Mouse (Mus musculus): ENCODE measurements around the gene Tmbim4. TPM values are rescaled to one million over a fixed set of nuclear protein-coding genes. Genes with fewer than 3 reads are reported as not detected.

The Tmbim4 gene
- polyA plus RNA-seq (2015; fragmentation: Nextera tagmentation; extraction: Ambion mirVana), result 403 and 412 TPM in 2 replicates

- 1% methylated on average over 62 of the region's 65 CpGs for whole genome bisulfite sequencing
- H3K9ac ChIP-seq (ENCODE audit: low read depth, low read length), result peak within 1 kb of the TSS; percentile 59; the same call in 1 of the 2 replicates
- TF ChIP-seq CTCF (IDR thresholded peaks at IDR 0.05; ENCODE audit: low read depth), result no peak
- H3K4me3 ChIP-seq (replicated peaks; ENCODE audit: low read depth, low read length), result peak within 1 kb of the TSS; percentile 61
- H3K27me3 ChIP-seq (ENCODE audit: insufficient read depth, low read length), result no peaks in the 10 kb centered on the region
- H3K36me3 ChIP-seq (ENCODE audit: insufficient read depth, low read length), result no peaks in the 10 kb centered on the region
- peak within 1 kb of the TSS; percentile 84 for H3K4me2 ChIP-seq (ENCODE audit: low read length)
- H3K27ac ChIP-seq, result peak within 1 kb of the TSS; percentile 31; the same call in 1 of the 2 replicates
- no peaks in the 10 kb centered on the region for H3K9me3 ChIP-seq (replicated peaks; ENCODE audit: low read length)
- peak; percentile 75 for ATAC-seq (replicated peaks; ENCODE audit: low FRiP score, low read depth)
- no peaks in the 10 kb centered on the region for H3K4me1 ChIP-seq (replicated peaks; ENCODE audit: insufficient read depth, low read length)
- peak; percentile 66 for DNase-seq (ENCODE audit: low spot score)
These were observed at the start of gene Tmbim4 for GRCm38 (mm10) chr10:120201131-120201921. Gene Tmbim4 (plus strand): TSS chr10:120201590.

GRCm38 (mm10) chr10:120151672-120152071, 49.7 kb upstream of the Tmbim4 start:
- Histone ChIP-seq H3K9me3 (replicated peaks; ENCODE audit: low read length) (no peaks in the 10 kb centered on the region), H3K9ac (ENCODE audit: low read depth, low read length) (no peak overlapping the region), H3K36me3 (ENCODE audit: insufficient read depth, low read length) (no peaks in the 10 kb centered on the region), H3K4me3 (replicated peaks; ENCODE audit: low read depth, low read length) (no peak overlapping the region), H3K27me3 (ENCODE audit: insufficient read depth, low read length) (no peaks in the 10 kb centered on the region), H3K4me2 (ENCODE audit: low read length) (no peak overlapping the region), H3K4me1 (replicated peaks; ENCODE audit: insufficient read depth, low read length) (no peaks in the 10 kb centered on the region), H3K27ac (no peak overlapping the region)
- ATAC-seq (replicated peaks; ENCODE audit: low FRiP score, low read depth) (no peak), DNase-seq (ENCODE audit: low spot score) (no peak)
- WGBS, result 87% methylated on average over 7 of the region's 7 CpGs
- TF ChIP-seq CTCF (IDR thresholded peaks at IDR 0.05; ENCODE audit: low read depth), result no peak

- TF ChIP-seq CTCF (IDR thresholded peaks at IDR 0.05; ENCODE audit: low read depth), result no peak
- Histone ChIP-seq H3K27me3 (ENCODE audit: insufficient read depth, low read length) (no peaks in the 10 kb centered on the region), H3K9me3 (replicated peaks; ENCODE audit: low read length) (no peaks in the 10 kb centered on the region), H3K27ac (no peak overlapping the region), H3K4me2 (ENCODE audit: low read length) (no peak overlapping the region), H3K4me3 (replicated peaks; ENCODE audit: low read depth, low read length) (no peak overlapping the region), H3K36me3 (ENCODE audit: insufficient read depth, low read length) (no peaks in the 10 kb centered on the region), H3K4me1 (replicated peaks; ENCODE audit: insufficient read depth, low read length) (no peaks in the 10 kb centered on the region), H3K9ac (ENCODE audit: low read depth, low read length) (no peak overlapping the region)
- no peak for ATAC-seq (replicated peaks; ENCODE audit: low FRiP score, low read depth)
- 84% methylated on average over 2 of the region's 2 CpGs for WGBS
- no peak for DNase-seq (ENCODE audit: low spot score)
These were observed 47.5 kb upstream of the Tmbim4 start for GRCm38 (mm10) chr10:120153911-120154310.

- no peak overlapping the region for H3K27ac ChIP-seq
- no peak for ATAC-seq (replicated peaks; ENCODE audit: low FRiP score, low read depth)
- WGBS, result 77% methylated on average over 9 of the region's 9 CpGs
These were observed 40.9 kb upstream of the Tmbim4 start for GRCm38 (mm10) chr10:120160533-120160932.

GRCm38 (mm10) chr10:120162840-120163239, 38.5 kb upstream of the Tmbim4 start:
- Histone ChIP-seq H3K4me3 (replicated peaks; ENCODE audit: low read depth, low read length) (no peak overlapping the region), H3K36me3 (ENCODE audit: insufficient read depth, low read length) (no peaks in the 10 kb centered on the region), H3K4me2 (ENCODE audit: low read length) (no peak overlapping the region), H3K4me1 (replicated peaks; ENCODE audit: insufficient read depth, low read length) (no peaks in the 10 kb centered on the region), H3K27ac (no peak overlapping the region), H3K27me3 (ENCODE audit: insufficient read depth, low read length) (no peaks in the 10 kb centered on the region), H3K9me3 (replicated peaks; ENCODE audit: low read length) (no peaks in the 10 kb centered on the region), H3K9ac (ENCODE audit: low read depth, low read length) (no peak overlapping the region)
- DNase-seq (ENCODE audit: low spot score), result no peak
- no peak for TF ChIP-seq CTCF (IDR thresholded peaks at IDR 0.05; ENCODE audit: low read depth)
- WGBS, result 87% methylated on average over 10 of the region's 10 CpGs
- ATAC-seq (replicated peaks; ENCODE audit: low FRiP score, low read depth), result no peak

More at GRCm38 (mm10) chr10:120160533-120160932, 40.9 kb upstream of the Tmbim4 start:
- Histone ChIP-seq H3K9ac (ENCODE audit: low read depth, low read length) (no peak overlapping the region), H3K4me1 (replicated peaks; ENCODE audit: insufficient read depth, low read length) (no peaks in the 10 kb centered on the region), H3K9me3 (replicated peaks; ENCODE audit: low read length) (no peaks in the 10 kb centered on the region), H3K36me3 (ENCODE audit: insufficient read depth, low read length) (no peaks in the 10 kb centered on the region), H3K4me2 (ENCODE audit: low read length) (no peak overlapping the region), H3K4me3 (replicated peaks; ENCODE audit: low read depth, low read length) (no peak overlapping the region), H3K27me3 (ENCODE audit: insufficient read depth, low read length) (no peaks in the 10 kb centered on the region)
- no peak for DNase-seq (ENCODE audit: low spot score)
- no peak for TF ChIP-seq CTCF (IDR thresholded peaks at IDR 0.05; ENCODE audit: low read depth)

- Histone ChIP-seq H3K27me3 (ENCODE audit: insufficient read depth, low read length) (no peaks in the 10 kb centered on the region), H3K36me3 (ENCODE audit: insufficient read depth, low read length) (no peaks in the 10 kb centered on the region), H3K9me3 (replicated peaks; ENCODE audit: low read length) (no peaks in the 10 kb centered on the region), H3K4me1 (replicated peaks; ENCODE audit: insufficient read depth, low read length) (no peaks in the 10 kb centered on the region), H3K4me3 (replicated peaks; ENCODE audit: low read depth, low read length) (no peak overlapping the region), H3K9ac (ENCODE audit: low read depth, low read length) (no peak overlapping the region), H3K27ac (no peak overlapping the region), H3K4me2 (ENCODE audit: low read length) (no peak overlapping the region)
- DNase-seq (ENCODE audit: low spot score) (no peak), ATAC-seq (replicated peaks; ENCODE audit: low FRiP score, low read depth) (no peak)
- 90% methylated on average over 7 of the region's 7 CpGs for WGBS
- no peak for TF ChIP-seq CTCF (IDR thresholded peaks at IDR 0.05; ENCODE audit: low read depth)
These were observed 37.9 kb upstream of the Tmbim4 start for GRCm38 (mm10) chr10:120163490-120163889.

Data from kidney, postnatal 0 days (tissue).